Comparison of ENCODE assay signal across 10 mouse cellular contexts in the genomic region with DNA sequence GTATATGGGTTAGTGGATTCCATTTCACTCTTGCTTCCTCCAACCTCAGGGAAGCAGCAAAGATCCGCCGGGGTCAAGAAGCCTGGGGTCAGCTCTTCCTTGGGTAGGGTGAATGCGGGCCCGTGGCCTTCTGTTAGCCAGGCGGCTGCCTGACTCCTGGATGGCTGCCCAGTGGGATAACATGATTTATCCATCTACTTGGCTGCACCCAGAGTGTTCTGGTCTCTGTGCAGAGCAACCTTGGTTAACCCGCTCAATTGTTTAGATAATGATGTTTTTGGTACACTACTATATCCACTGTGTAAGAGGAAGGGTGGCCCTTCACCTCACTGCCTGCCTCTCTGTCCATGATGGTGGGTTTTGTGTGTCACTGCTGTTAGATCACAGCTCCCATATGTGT. TPM values are rescaled to one million over a fixed set of nuclear protein-coding genes. Genes with fewer than 3 reads are reported as not detected.
DNase-seq lines count a peak whose midpoint lies in the region; ATAC-seq and TF ChIP-seq lines count a peak whose summit lies in the region.
"Had no signal": no experiment of that assay in that cellular context is flagged by ENCODE, and none has a peak within 500 bp of the region (broad histone marks: within the 10 kb centered on the region; RNA-seq: fewer than 3 reads in every experiment).

No protein-coding gene starts in this region.

- H3K79me2 ChIP-seq in liver, adult 2 months (ENCODE audit: control insufficient read depth, insufficient read depth, low read length) = no peaks in the 10 kb centered on the region; the same call in 1 of the 2 replicates
- H3K79me2 ChIP-seq in heart, adult 2 months (replicated peaks; ENCODE audit: control insufficient read depth, insufficient read depth, low read length) = no peaks in the 10 kb centered on the region; the same call in 1 of the 2 replicates

- no peak for TF ChIP-seq CTCF in liver, adult 2 months (IDR thresholded peaks at IDR 0.05; ENCODE audit: low read depth, low read length)
- TF ChIP-seq CTCF in heart, adult 2 months (IDR thresholded peaks at IDR 0.05) = no peak

- peaks cover 4% of the 10 kb centered on the region for H3K4me1 ChIP-seq in liver, adult 2 months (ENCODE audit: control insufficient read depth, insufficient read depth, low read length)
- H3K4me1 ChIP-seq in liver, embryonic 11.5 days (replicated peaks; ENCODE audit: control insufficient read depth, insufficient read depth, low read length) = no peaks in the 10 kb centered on the region; the same call in 1 of the 2 replicates
- peaks cover 43% of the 10 kb centered on the region for H3K4me1 ChIP-seq in heart, adult 2 months (ENCODE audit: control insufficient read depth, insufficient read depth, low read length)
- peaks cover 64% of the 10 kb centered on the region for H3K4me1 ChIP-seq in kidney, embryonic 15.5 days
- peaks cover 37% of the 10 kb centered on the region for H3K4me1 ChIP-seq in forebrain, embryonic 16.5 days (replicated peaks; ENCODE audit: control insufficient read depth, insufficient read depth, low read length)
- peaks cover 17% of the 10 kb centered on the region for H3K4me1 ChIP-seq in midbrain, embryonic 14.5 days (ENCODE audit: control insufficient read depth, insufficient read depth, low read length)

- TF ChIP-seq POLR2A in liver, adult 2 months (IDR thresholded peaks at IDR 0.05; ENCODE audit: extremely low read depth, insufficient read depth, low read length) = no peak
- no peak for TF ChIP-seq POLR2A in heart, adult 2 months (IDR thresholded peaks at IDR 0.05; ENCODE audit: insufficient read depth, low read depth, low read length)

- no peak overlapping the region for H3K9ac ChIP-seq in liver, adult 2 months (ENCODE audit: low read depth, low read length)
- no peak overlapping the region for H3K9ac ChIP-seq in liver, embryonic 11.5 days (ENCODE audit: low read depth, low read length)
- H3K9ac ChIP-seq in heart, adult 2 months (ENCODE audit: low read depth, low read length) = no peak overlapping the region
- H3K9ac ChIP-seq in kidney, embryonic 15.5 days = no peak overlapping the region
- no peak overlapping the region for H3K9ac ChIP-seq in forebrain, embryonic 16.5 days (replicated peaks; ENCODE audit: low read depth, low read length)
- no peak overlapping the region for H3K9ac ChIP-seq in midbrain, embryonic 14.5 days (replicated peaks; ENCODE audit: low read length)
- H3K9ac ChIP-seq: liver, embryonic 14.5 days had no signal

- WGBS in liver, adult 2 months = 60% methylated on average over 6 of the region's 6 CpGs
- 81% methylated on average over 6 of the region's 6 CpGs for WGBS in liver, embryonic 11.5 days
- WGBS in heart, adult 2 months = 8% methylated on average over 6 of the region's 6 CpGs
- 40% methylated on average over 6 of the region's 6 CpGs for WGBS in kidney, embryonic 15.5 days
- WGBS in forebrain, embryonic 16.5 days = 74% methylated on average over 6 of the region's 6 CpGs
- WGBS in midbrain, embryonic 14.5 days = 92% methylated on average over 6 of the region's 6 CpGs

- no peaks in the 10 kb centered on the region for H3K36me3 ChIP-seq in liver, adult 2 months (ENCODE audit: control insufficient read depth, insufficient read depth, low read length)
- H3K36me3 ChIP-seq in liver, embryonic 11.5 days (ENCODE audit: control insufficient read depth, insufficient read depth, low read length) = no peaks in the 10 kb centered on the region
- peaks cover 21% of the 10 kb centered on the region for H3K36me3 ChIP-seq in heart, adult 2 months (ENCODE audit: control insufficient read depth, insufficient read depth, low read length)
- H3K36me3 ChIP-seq in kidney, embryonic 15.5 days = no peaks in the 10 kb centered on the region
- H3K36me3 ChIP-seq in forebrain, embryonic 16.5 days (ENCODE audit: control insufficient read depth, insufficient read depth) = no peaks in the 10 kb centered on the region
- H3K36me3 ChIP-seq in midbrain, embryonic 14.5 days (ENCODE audit: control insufficient read depth, insufficient read depth, low read length) = no peaks in the 10 kb centered on the region; the same call in 1 of the 2 replicates

- peak overlapping the region; percentile 42 for H3K27ac ChIP-seq in liver, adult 2 months (replicated peaks; ENCODE audit: insufficient read depth, low read depth, low read length)
- H3K27ac ChIP-seq in liver, embryonic 11.5 days (ENCODE audit: low read depth, low read length) = no peak overlapping the region
- peak overlapping the region; percentile 82 for H3K27ac ChIP-seq in heart, adult 2 months
- H3K27ac ChIP-seq in kidney, embryonic 15.5 days = peak overlapping the region; percentile 74
- H3K27ac ChIP-seq in forebrain, embryonic 16.5 days (ENCODE audit: low read length) = no peak overlapping the region
- H3K27ac ChIP-seq in midbrain, embryonic 14.5 days (replicated peaks; ENCODE audit: low read depth, low read length) = no peak overlapping the region
- H3K27ac ChIP-seq: liver, embryonic 14.5 days had no signal

- intact Hi-C loops in heart, adult 2 months (cut with DNase I) = no loop called here

- TF ChIP-seq EP300 in heart, adult 2 months (IDR thresholded peaks at IDR 0.05; ENCODE audit: insufficient read depth, low read depth, low read length) = peak; percentile 49; the same call in 1 of the 2 replicates

- no peak overlapping the region for H3K4me3 ChIP-seq in liver, adult 2 months (ENCODE audit: insufficient read depth, low read depth, low read length)
- H3K4me3 ChIP-seq in liver, embryonic 11.5 days (ENCODE audit: low read depth, low read length) = no peak overlapping the region
- no peak overlapping the region for H3K4me3 ChIP-seq in heart, adult 2 months
- H3K4me3 ChIP-seq in kidney, embryonic 15.5 days (replicated peaks) = no peak overlapping the region
- no peak overlapping the region for H3K4me3 ChIP-seq in forebrain, embryonic 16.5 days (replicated peaks; ENCODE audit: low read length)
- H3K4me3 ChIP-seq in midbrain, embryonic 14.5 days (replicated peaks; ENCODE audit: low read depth, low read length) = no peak overlapping the region

- peak; percentile 33 for DNase-seq in liver, adult 2 months (ENCODE audit: extremely low read depth, low read depth, low spot score)
- DNase-seq in liver, embryonic 11.5 days (ENCODE audit: low spot score) = no peak
- DNase-seq in heart, adult 2 months = peak in 1 of 2 experiments; percentile 75
- DNase-seq in ovary, postnatal 36 days (ENCODE audit: low spot score) = peak; percentile 74
- no peak for DNase-seq in Muller cell, postnatal 12 days (ENCODE audit: inconsistent ontology term)
- DNase-seq in midbrain, embryonic 14.5 days = no peak

- no peak overlapping the region for H3K4me2 ChIP-seq in liver, embryonic 11.5 days
- H3K4me2 ChIP-seq in kidney, embryonic 15.5 days = 0 out of 2 replicates have a peak overlapping the region, but pooled peaks have one; percentile 6
- no peak overlapping the region for H3K4me2 ChIP-seq in forebrain, embryonic 16.5 days (ENCODE audit: low read length)
- no peak overlapping the region for H3K4me2 ChIP-seq in midbrain, embryonic 14.5 days (ENCODE audit: low read length)

- no peaks in the 10 kb centered on the region for H3K27me3 ChIP-seq in liver, adult 2 months (ENCODE audit: control insufficient read depth, insufficient read depth, low read length)
- no peaks in the 10 kb centered on the region for H3K27me3 ChIP-seq in liver, embryonic 11.5 days (replicated peaks; ENCODE audit: control insufficient read depth, insufficient read depth, low read length)
- H3K27me3 ChIP-seq in heart, adult 2 months (ENCODE audit: control insufficient read depth, insufficient read depth, low read length) = no peaks in the 10 kb centered on the region
- H3K27me3 ChIP-seq in kidney, embryonic 15.5 days = no peaks in the 10 kb centered on the region
- no peaks in the 10 kb centered on the region for H3K27me3 ChIP-seq in forebrain, embryonic 16.5 days (replicated peaks; ENCODE audit: control insufficient read depth, insufficient read depth, low read length)
- no peaks in the 10 kb centered on the region for H3K27me3 ChIP-seq in midbrain, embryonic 14.5 days (ENCODE audit: control insufficient read depth, insufficient read depth, low read length)
- H3K27me3 ChIP-seq: CH12.LX had no signal

- ATAC-seq in liver, embryonic 11.5 days (replicated peaks; ENCODE audit: low FRiP score) = no peak
- ATAC-seq in kidney, embryonic 15.5 days (replicated peaks; ENCODE audit: low FRiP score) = 0 out of 2 replicates have a peak, but pooled peaks have one; percentile 23
- ATAC-seq in forebrain, embryonic 16.5 days = no peak
- ATAC-seq in midbrain, embryonic 14.5 days (ENCODE audit: low FRiP score, low TSS enrichment) = no peak

- no peaks in the 10 kb centered on the region for H3K9me3 ChIP-seq in liver, embryonic 11.5 days (ENCODE audit: control insufficient read depth, low read length)
- no peaks in the 10 kb centered on the region for H3K9me3 ChIP-seq in kidney, embryonic 15.5 days (replicated peaks)
- H3K9me3 ChIP-seq in forebrain, embryonic 16.5 days (ENCODE audit: control insufficient read depth, low read length) = no peaks in the 10 kb centered on the region
- H3K9me3 ChIP-seq in midbrain, embryonic 14.5 days (ENCODE audit: control insufficient read depth, low read length) = no peaks in the 10 kb centered on the region

RNA-seq across cellular contexts. Expression of gene Pxdn, which starts 14.7 kb away (rescaled TPM):
- total RNA-seq in liver, adult 2 months (2014; rRNA removed) = 7.8 and 9.7 TPM in 2 replicates
- polyA plus RNA-seq in liver, adult 2 months (2012; rRNA removed) = 7.2 and 9.1 TPM in 2 replicates
- 33.9 and 37.3 TPM in 2 replicates for polyA plus RNA-seq in liver, embryonic 11.5 days (2014; fragmentation: Nextera tagmentation; extraction: Ambion mirVana)
- 10 to 100 TPM; 28.7 to 41.0 TPM for total RNA-seq in heart, adult 2 months (2021)
- 69.4 and 92.3 TPM in 2 replicates for polyA plus RNA-seq in heart, adult 2 months (2012; rRNA removed)
- polyA plus RNA-seq in kidney, embryonic 15.5 days (2015; fragmentation: Nextera tagmentation; extraction: Ambion mirVana) = 87.6 and 100.0 TPM in 2 replicates
- polyA plus RNA-seq in forebrain, embryonic 16.5 days (2015; fragmentation: Nextera tagmentation; extraction: Ambion mirVana) = 51.1 and 53.3 TPM in 2 replicates
- 39.8 and 57.8 TPM in 2 replicates for polyA plus RNA-seq in midbrain, embryonic 14.5 days (2014; fragmentation: Nextera tagmentation; extraction: Ambion mirVana)

Comparison
In these comparisons a context has a peak if more than half of its experiments do, and no peak if none do; other contexts are left out.
1. DNase-seq: peak in liver, adult 2 months (single experiment) and ovary, postnatal 36 days (single experiment); none in liver, embryonic 11.5 days (single experiment), Muller cell, postnatal 12 days (single experiment) and midbrain, embryonic 14.5 days (single experiment).
2. H3K27ac ChIP-seq: peak in liver, adult 2 months (single experiment), heart, adult 2 months (single experiment) and kidney, embryonic 15.5 days (single experiment); none in liver, embryonic 11.5 days (single experiment), forebrain, embryonic 16.5 days (single experiment) and midbrain, embryonic 14.5 days (single experiment).